Mouse (Mus musculus): ENCODE measurements around the gene Gm6525.

DNA sequence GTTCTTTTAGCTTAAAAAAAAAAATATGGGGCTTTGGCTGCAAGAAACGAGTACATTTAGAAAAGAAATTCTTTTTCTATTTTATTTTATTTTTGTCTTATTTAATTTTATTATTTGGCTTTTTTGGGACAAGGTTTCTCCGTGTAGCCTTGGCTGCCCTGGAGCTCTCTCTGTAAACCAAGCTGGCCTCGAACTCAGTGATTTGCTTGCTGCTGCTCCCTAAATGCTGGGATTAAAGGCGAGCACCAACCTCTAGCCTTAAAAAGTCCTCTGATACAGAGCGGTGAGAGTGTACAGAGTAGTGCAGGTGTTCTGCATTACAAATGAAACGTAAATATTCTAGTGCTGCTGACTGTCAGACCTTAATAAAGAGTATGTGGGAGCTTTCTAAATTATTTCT, 17.8 kb upstream of the Gm6525 start:
- TF ChIP-seq CTCF (IDR thresholded peaks at IDR 0.05; ENCODE audit: borderline replicate concordance, control insufficient read depth, extremely low read depth, insufficient read depth, low read length, poor library complexity) = no peak
- TF ChIP-seq POLR2A (IDR thresholded peaks at IDR 0.05; ENCODE audit: control insufficient read depth, extremely low read depth, insufficient read depth, low read length, poor library complexity) = no peak

Measured in thymus, adult 2 months (tissue).